Mouse (Mus musculus) G1E-ER4 (cell line): ENCODE measurements around the gene Zfp263. TPM values are rescaled to one million over a fixed set of nuclear protein-coding genes. Genes with fewer than 3 reads are reported as not detected.

Experiments used
- GATA1 ChIP-seq: IDR thresholded peaks from one replicate; pipeline ENCODE4 v1.8.0; 2012; ENCODE audit warnings: low read length, inconsistent platforms
- polyA plus RNA-seq: library from polyadenylated mRNA; stranded (reverse); fragments of >175 nt; gene quantifications from 2 replicates; pipeline ENCODE4 v1.2.3, GENCODE M21; 2012

Zfp263 gene
- polyA plus RNA-seq, 1 experiment, result 17.1 TPM

GRCm38 (mm10) chr16:3777986-3778385 is 34.1 kb downstream of the Zfp263 start:
- TF ChIP-seq GATA1, result no peak

DNA sequence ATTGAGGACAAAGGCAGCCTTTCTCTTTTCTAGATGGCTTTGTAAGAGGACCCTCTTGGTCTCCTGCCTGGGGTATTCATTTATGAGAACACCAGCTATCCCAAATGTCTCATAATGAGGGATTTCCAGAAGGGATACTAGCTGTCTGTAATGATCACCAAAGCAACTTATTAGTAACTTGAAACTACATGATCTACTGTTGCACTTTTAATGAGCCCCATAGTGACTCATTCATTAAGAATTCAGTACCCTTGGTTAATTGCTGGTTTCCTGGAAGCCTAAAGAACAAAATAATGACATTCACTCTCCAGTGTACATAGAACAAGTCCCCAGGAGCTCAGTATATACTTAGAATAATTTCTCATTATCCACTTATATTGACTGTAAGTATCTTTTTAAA is 37.3 kb downstream of the Zfp263 start:
- TF ChIP-seq GATA1, result no peak

- no peak for TF ChIP-seq GATA1
These were observed 44.5 kb downstream of the Zfp263 start for GRCm38 (mm10) chr16:3788394-3788793.

Other genes starting within 250 kb of the Zfp263 start
- gene Olfr161, start 153.1 kb upstream of the Zfp263 start, polyA plus RNA-seq, result not detected in 2 replicates
- gene Mefv, start 26.0 kb upstream of the Zfp263 start, polyA plus RNA-seq, result not detected in 2 replicates
- gene Olfr15, start 86.8 kb downstream of the Zfp263 start, polyA plus RNA-seq, result not detected in 2 replicates
- 0.13 and 0.15 TPM in 2 replicates for gene Zfp174, start 103.2 kb downstream of the Zfp263 start, polyA plus RNA-seq
- gene Naa60, start 128.3 kb downstream of the Zfp263 start, polyA plus RNA-seq, result 26.7 and 31.0 TPM in 2 replicates
- gene Zfp597, start 140.5 kb downstream of the Zfp263 start, polyA plus RNA-seq, result 2.6 and 3.9 TPM in 2 replicates
- gene Gm20695, start 140.6 kb downstream of the Zfp263 start, polyA plus RNA-seq, result not detected in 2 replicates
- gene 1700037C18Rik, start 164.6 kb downstream of the Zfp263 start, polyA plus RNA-seq, result 9.7 and 12.7 TPM in 2 replicates
- 34.6 and 36.0 TPM in 2 replicates for gene Cluap1, start 164.7 kb downstream of the Zfp263 start, polyA plus RNA-seq
- 0.01 TPM in 1 of 2 replicates, not detected in the other for gene Nlrc3, start 232.5 kb downstream of the Zfp263 start, polyA plus RNA-seq